Mouse (Mus musculus): ENCODE measurements at regions not wholly inside any gene's neighbourhood (a gene's known extent, or its start where the extent isn't known, plus 50 kb on each side); places are given as distances from the start of the nearest gene placed in this dataset.

DNA sequence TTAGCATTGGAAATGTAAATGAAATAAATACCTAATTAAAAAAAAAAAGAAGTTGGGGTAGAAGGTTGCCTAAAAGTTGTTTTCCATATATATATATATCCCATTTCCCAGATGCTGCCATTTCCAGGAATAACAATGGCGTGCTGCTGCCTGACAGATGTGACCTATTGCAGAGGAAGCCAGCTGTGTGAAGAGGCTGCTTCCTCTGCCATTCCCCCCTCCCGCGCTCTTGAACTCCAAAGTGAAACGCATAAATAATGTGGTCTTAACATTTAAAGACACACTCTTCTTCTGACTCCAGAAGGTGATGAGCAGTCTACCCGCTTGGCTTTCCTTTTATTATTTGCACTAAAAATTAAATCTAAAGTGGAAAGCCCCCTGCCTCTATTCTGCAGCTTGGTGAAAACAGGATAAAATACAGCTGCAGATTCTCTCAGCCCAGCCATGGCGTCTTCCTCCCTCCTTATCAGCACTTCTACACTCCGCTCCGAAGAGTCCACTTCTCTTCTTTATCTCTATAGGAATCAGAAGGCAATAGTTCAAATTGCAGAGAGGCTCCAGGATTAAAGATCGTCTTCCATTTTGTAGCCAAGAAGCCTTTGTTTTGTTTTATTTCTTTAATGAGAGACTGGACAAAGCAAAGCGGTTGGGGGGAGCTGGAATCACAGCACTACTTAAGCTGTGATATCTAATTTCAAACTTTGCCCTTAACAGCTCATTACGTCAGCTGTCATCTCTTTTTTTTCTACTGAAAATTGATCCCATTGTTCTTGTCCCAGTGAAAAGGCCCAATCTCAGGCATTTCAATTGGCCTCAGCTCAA, 385.1 kb downstream of the Rapgef2 start:
- no peak for DNase-seq

DNA sequence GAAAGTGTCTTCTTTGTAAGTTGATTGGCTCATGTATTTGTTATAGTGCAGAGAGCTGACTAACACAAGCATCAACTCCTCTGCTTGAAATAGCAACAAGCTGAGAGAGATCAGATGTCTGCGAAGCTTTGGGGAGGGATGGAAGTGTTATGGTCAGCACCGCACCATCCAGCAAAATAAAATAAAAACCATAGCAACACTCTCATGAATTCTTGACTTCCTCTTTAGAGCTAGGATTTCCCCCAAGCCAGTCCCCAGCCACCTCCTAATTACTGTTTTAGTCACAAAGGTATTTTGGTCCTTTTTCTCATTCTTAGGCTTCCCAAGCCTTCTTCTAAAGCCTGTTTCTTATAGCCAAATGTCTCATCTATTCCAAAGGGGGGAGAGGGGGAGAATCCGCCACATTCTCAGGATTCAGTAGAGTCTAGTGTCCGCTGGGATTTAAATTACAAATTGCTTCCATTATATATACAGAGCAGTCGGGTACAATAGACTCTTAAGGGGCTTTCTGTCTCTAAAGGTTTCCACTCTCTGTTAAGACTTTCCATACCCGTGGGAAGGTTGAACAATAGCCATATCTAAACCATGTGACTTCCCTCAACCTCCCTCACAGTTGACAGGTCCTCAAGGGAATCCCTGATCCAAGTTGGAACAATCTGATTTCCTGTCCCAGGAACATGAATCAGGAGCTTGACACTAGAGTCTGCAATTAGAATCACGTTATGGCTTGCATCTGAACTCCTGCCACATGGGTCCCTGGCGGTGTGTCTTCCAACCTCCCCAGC, 386.7 kb downstream of the Rapgef2 start:
- DNase-seq: no peak

DNA sequence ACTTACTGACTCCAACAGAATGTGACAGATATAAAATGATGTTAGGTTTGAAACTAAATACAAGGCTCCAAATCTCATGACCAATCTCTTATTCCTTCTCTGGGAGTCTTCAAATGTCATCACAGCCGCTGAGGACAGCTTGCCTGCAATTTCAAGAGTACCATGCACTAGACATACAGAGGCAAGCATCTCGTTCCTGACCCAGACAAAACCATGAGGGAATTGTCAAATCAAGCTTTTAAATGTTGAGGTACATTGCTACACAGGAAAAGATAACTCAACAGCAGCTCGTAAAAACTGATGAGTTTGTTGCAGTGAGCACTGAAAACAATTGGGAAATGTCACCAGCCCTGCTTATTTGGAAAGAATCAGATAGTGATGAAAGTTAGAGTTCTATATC, 397.0 kb downstream of the Rapgef2 start:
- no peak for DNase-seq

DNA sequence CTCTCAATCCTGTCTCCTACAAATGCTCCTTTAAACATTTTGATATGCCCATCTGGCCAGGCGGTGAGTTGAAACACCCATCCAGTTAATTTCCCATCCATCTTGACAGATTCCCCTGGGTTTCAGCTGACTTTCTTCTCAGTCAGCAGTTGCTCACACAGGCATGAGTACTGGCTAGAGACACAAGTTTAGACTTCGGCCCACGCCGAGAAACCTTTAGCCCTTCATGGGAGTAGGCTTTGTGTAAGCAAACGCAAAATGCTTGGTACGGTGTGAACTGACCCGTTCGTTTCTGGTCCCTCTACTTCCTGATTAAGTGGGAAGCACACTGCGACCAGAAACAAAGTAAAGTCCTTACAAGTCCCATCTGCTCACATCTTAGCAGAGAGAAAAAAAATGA, 401.6 kb downstream of the Rapgef2 start:
- no peak for DNase-seq

DNA sequence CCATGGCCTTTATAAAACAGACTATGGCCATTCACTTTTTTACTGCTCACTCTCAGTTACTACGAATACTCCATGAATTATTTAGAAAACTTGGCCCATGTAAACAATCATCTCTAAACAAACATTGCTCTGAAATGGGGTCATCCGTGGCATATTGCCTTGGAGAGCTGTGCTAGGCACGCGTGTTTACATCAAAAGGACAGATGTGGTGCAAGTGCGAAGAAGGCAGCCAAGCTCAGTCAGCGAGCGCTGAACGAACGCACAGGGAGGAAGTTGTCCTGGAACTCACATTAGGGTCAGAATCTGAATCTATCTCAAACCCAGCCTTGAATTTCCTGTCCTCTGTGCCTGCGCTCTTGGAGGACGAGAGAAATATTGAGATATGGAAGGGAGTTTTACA, 402.3 kb downstream of the Rapgef2 start:
- DNase-seq: no peak

DNA sequence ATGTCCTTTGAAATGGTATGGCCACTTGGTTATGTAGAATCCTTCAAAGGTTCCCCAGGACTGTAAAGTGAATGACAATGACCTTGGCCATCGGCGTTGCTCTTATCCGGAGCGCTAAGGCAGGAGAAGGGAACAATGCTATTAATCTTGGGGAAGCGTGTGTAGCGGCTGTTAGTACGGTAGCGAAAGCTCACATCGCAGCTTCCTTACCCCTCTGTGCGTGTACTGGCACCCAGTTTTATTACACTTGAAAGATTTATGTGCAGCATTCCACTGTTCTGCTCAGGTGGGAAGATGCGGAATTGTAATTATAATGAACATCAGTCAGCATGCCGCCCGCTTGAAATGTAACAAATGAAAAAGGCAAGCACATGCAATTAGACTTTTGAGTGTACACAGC, 406.2 kb downstream of the Rapgef2 start:
- no peak for DNase-seq

DNA sequence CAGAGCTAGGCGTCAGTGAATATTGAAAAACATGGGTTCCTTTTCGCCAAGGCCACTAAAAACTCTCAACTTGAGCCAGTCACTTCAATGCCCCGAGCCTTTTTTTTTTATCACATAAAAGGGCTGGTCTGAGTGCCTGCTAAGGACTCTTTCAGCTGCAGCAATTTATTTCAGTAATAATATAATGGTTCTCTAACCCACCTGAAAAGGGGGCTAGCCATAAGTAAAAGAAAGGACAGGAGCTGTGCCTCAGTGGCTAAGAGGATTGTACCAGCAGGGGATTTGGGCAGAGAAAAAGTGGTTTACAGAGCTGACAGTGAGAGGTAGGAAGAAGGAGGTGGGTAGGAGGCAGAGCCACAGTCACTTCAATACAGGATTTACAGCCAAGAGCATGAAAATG, 409.0 kb downstream of the Rapgef2 start:
- DNase-seq: no peak

DNA sequence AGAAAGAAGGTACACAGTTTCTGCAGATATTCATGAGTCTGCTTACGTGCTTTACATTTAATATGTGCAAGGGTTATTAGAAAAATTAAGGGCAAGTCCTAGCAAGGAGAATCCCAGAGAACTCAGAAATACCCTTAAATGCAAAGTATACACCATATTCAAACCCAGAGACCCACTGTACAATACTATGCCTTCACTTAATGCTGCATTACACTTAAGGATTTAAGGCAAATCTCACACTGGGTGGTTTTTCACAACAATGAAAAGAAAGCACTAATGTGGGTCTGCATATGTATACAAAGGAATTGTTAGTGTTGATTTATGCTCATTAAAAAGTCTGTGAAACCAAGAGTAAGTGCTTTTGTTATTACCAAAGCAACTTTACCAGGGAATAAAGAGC, 419.4 kb downstream of the Rapgef2 start:
- DNase-seq: no peak

DNA sequence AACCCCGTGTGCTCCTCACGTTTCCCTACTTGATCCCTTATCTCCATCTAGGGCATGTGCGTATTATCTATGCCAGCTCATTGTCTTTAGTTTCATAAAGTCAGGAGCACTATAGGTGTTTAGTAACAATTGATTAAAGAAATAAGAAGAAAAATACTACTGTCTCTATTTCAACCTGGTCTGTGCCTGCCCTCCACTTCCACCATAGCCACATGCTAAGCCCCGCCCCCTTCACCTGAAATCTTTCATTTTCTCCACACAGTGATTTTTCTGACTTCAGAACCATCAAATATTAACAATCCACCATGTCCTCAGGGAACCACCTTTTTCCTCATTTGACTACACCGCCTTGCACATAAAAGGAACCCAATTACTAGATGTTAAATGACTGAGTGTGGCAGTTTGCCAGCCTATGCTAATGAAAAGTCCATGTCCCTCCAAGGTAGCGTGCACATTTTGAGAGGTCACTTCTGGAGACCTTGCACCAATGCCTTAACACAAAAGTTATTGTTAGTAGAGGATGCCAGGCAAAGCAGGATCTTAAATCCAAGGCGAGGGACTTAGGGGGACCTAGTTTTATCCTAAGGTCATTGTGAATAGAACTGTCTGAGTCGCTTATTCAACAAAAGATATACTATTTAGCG, 420.1 kb downstream of the Rapgef2 start:
- DNase-seq: no peak

DNA sequence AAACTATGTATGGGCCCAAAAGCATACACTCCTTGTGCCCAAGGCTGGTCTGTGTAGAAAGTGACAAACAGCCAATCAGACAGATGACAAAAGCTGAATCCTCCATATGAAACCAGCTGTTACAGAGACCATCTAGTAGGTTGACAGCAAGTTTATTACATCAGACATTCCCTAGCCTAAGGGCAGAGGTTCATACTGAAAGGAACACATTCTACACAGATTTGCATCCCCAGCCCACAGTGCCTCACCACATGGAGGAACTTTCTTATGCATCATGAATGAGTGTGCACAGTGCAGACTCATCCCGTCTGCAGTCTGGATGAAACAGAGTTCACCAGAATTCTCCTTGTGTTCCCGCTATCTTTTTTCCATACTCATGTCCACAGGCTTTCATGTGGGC, 423.3 kb downstream of the Rapgef2 start:
- DNase-seq: no peak

DNA sequence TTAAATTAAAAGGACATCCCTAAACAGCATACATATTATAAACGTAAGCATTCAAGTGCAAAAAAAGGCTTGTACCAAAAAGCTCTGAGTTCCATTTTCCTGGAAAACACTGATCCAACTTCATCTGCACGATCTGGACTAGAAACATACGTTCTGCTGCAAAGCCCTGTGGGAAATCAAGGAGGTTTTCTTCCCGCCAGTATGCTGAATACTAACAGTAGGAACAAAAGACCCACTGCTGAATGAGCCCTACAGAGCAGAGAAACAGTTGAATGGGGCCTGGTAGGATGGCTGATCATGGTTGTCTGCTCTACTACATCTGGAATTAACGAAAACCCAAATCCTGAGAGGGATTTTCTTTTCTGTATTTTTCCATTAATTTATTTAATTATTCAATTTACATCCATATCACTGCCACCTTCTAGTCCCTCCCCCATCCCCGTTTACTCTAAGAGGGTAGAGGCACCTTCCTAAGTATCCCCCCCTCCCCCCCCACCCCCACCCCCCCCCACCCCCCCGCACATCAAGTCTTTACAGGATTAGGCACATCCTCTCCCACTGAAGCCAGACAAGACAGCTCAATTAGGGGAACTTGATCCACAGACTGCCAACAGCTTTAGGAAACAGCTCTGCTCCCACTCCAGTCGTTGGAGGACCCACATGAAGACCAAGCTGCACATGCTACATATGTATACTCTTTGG, 439.5 kb downstream of the Rapgef2 start:
- DNase-seq: no peak

DNA sequence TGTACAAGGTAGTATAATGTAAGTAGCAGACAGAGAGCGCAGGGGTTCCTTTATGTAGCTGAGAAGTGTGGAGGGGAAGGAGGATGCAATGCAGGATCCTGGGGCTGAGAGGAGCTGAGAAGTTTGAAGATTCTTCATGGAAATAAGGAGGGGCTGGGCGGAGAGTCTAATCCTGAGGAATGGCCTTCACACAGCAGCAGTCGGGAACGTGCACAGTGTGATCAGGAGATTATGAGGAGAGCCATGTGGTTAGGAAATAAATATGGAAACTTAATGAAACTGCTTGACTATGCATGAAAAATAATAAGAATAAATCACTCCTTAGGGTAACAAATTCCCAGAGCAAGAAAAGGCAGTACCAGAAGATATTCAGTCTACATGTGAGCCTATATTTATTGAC, 445.1 kb downstream of the Rapgef2 start:
- no peak for DNase-seq

DNA sequence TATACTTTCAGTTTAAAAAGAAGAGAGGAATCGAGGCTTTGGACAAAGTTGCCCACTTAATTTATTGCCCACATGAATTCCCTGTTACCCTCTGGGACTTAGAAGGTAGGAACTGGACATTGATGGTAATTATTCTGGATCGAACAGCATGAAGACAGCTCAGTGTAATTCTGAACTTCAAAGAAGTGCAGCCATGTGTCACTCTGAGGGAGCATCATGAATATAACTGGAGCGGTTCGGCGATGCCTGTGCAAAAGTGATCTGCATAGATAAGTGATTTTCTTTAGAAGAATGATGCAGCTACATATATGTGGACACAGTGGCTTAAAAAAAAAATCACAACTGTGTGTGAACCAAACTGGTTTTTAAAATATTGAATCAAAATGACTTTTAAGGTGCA, 449.5 kb downstream of the Rapgef2 start:
- DNase-seq: no peak

DNA sequence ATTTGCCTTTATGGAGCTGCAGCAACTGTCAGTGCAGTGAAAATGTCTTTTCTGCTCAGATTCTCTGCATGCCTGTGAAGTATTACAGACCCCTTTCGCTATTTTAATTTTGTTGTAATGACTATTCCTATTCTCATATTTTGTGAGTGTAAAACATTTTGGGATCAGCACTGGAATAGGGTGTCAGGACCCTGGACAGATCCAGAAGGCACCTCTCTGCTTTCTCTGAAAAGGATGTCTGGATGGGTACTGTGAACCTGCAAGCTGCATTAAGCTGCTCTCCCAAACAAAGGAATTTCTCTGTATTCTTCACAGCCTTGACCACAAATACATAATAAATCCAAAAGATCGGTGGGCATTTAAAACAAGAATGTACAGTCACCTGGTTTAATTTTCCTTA, 460.8 kb downstream of the Rapgef2 start:
- no peak for DNase-seq

DNA sequence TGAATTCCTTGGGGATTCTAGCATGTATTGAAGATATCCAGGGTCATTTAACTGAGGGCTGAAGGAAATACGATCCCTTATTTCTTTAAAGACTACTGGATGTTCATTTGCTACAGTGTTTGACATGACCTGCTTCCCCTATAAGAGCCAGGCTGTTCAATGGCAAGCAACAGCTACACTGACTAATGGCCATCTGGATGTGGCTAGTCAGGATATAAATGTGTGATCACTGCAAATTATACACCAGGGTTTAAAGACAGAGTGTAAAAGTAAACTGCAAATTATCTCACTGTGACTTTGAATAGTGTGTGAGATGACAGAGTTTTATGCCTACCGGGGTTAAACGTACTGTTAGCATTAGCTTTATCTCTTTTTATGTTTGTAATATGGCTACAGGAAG, 473.9 kb downstream of the Rapgef2 start:
- DNase-seq: no peak

DNA sequence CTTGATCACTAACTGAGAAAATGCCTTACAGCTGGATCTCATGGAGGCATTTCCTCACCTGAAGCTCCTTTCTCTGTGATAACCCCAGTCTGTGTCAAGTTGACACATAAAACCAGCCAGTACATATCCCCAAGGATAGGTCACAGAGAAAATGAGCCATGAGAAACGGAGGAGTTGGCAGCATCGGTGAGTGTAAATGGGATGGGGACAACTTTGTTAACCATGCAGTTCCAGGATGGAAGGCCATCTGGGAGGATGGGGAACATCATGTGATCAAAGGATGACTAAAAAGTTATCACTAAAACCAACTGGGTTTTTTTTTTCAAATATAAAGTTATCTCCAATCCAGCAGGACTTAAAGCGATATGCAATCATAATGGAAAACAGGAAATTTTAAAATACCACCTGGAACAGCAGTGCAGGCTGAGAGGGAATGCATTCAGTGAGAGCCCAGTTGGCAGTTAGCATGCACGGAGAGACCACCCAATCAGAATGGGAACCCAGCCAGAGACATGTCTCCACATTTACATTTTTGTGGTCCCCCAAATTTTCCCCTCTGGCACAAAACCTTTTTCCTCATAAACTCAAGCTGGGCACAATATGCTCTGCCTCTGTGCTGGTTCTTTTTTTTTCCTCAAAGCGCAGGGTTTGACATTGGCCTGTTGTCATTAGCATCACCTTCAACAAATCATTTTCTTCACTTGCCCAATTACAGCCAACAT, 475.7 kb downstream of the Rapgef2 start:
- DNase-seq: no peak

DNA sequence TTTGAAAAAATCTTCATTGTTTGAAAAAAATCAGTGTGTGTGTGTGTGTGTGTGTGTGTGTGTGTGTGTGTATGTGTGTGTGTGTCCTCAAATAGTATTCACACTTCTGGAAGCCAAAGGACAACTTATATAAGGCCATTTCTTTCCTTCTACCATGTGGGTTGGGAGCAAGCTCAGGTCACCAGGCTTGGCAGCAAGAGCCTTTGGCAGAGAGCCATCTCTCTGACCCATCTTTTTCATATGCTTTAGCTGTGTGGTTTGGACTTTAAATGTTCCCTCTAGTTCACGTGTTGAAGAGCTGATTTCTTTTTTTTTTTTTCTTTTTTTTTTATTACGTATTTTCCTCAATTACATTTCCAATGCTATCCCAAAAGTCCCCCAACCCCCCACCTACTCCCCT, 483.1 kb downstream of the Rapgef2 start:
- DNase-seq: no peak

DNA sequence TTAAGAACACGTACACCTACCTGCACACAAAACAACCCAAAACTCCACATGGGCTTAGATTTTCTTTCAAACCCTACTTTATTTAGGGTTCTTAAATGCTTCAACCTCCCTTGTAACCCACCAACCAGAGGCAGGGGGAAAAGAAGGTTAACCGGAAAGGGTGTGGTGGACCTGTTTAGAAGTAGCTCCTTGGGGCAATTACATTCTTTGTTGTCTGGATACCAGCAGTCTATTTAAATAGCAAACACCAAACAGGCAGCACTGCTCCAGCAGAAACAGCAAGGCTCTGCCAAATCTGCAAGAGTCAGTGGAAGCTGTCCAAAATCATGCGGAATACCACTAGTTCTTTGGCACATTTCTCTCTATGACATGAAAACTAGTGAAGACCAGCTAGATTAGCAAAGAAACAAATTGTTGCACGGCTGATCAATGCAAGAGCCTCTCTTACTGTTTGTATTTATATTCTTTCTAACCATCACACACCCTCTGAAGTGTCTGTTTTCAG, 490.3 kb downstream of the Rapgef2 start:
- DNase-seq: no peak

DNA sequence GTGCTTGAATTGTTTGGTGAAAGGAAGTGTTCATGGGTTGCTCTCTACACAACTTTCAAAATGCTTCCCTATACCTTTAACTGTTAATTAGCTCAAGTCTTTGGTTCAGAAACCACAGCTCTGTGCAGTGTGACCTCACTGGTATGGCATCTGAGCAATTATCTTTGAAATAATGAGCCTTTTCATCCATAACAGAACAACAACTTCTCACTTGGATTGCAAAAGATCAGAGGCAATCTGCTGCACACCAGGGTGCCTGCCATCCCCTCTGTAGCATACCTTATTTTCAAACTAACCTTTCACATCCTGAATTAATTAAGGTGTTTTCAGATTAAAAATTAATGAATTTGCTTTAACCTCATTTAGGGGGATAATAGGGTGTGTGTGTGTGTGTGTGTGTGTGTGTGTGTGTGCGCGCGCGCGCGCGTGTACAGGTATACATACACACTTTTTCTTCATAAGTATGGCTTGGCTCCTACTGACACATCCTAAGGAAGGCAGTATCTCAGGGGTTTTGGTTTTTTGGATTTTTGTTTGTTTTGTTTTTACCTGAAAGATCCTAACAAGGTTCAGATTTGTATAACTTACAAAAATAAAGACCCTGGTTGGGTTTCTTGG, 493.8 kb downstream of the Rapgef2 start:
- DNase-seq: no peak

DNA sequence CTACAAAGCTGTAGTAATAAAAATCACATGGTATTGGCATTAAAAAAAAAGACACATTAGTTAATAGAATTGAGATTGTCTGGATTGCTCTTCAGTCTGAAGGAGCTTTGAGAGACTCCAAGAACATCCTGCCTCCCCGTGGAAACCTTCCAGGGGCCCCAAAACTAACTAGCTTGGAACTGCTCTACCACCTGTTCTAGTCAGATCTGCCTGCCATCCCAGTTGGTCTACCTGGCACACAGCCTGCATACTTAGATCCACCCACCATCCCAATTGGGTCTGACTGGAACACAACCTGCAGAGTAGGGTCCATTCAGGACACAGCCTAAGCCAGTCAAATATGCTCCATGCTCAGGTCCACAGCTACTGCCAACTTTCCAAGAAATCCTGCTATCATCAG, 503.6 kb downstream of the Rapgef2 start:
- DNase-seq: no peak

DNA sequence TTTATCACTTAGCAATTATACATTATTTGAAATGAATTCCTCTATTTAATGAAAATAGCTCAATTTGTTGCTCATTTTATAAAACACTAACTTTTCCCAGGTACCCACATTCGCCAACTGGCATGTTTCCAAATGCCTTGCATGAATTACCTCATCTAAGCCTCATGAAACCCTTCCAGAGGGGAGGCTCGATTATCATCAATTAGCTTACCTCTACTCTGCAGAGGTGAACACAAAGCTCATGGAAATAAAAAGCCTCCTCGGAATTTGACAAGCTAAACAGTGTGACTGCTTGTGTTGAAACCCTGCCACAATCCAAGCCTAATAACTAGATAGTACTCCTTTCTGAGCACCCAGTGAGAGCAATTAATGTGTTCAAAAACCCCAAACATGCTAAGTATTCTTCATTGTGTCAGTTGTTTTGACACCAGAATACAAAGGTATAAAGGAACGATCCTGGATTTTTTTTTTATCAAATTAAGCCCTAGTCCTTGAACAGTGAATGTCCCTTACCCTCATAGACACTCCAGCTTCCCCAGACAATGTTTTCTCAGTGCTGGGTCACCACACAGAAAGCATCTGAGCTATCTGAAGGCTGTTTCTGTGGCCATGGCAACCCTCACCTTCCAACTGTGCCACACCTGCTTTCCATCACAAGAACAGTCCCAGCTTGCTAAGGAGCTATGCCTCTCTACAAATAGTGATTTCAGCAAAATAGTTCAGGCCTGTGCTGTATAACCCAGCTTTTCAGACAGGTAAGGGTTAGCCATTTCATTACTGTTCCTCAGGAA, 530.4 kb downstream of the Rapgef2 start:
- no peak for DNase-seq

Data from right cerebral cortex, adult 18-20 months (tissue).